Mouse (Mus musculus) hindbrain, embryonic 12.5 days (tissue): ENCODE data around the gene Srsf9. TPM values are rescaled to one million over a fixed set of nuclear protein-coding genes. Genes with fewer than 3 reads are reported as not detected.

Experiments
- ATAC-seq: fragments of 200-750 bp; cut with Nextera tagmentation; 2 replicates; pipeline ENCODE4 v1.8.0; 2017; ENCODE audit warnings: moderate TSS enrichment; ENCODE audit not compliant: low FRiP score
- H3K27ac ChIP-seq: fragments of 300-500 bp; sonication (generic); 2 replicates; pipeline ENCODE4 v1.5.1; 2016; ENCODE audit warnings: mild to moderate bottlenecking
- H3K27me3 ChIP-seq: fragments of 300-500 bp; sonication (generic); 2 replicates; pipeline ENCODE4 v1.6.1; 2016; ENCODE audit warnings: mild to moderate bottlenecking
- H3K36me3 ChIP-seq: fragments of 300-500 bp; sonication (generic); 2 replicates; pipeline ENCODE4 v1.6.1; 2016; ENCODE audit warnings: mild to moderate bottlenecking
- H3K4me1 ChIP-seq: fragments of 300-500 bp; sonication (generic); 2 replicates; pipeline ENCODE4 v1.6.1; 2016
- H3K4me2 ChIP-seq: fragments of 300-500 bp; sonication (generic); replicated peaks from 2 replicates; pipeline ENCODE4 v1.6.1; 2016; ENCODE audit warnings: mild to moderate bottlenecking
- H3K4me3 ChIP-seq: fragments of 300-500 bp; sonication (generic); 2 replicates; pipeline ENCODE4 v1.5.1; 2016; ENCODE audit warnings: mild to moderate bottlenecking
- H3K9ac ChIP-seq: fragments of 300-500 bp; sonication (generic); 2 replicates; pipeline ENCODE4 v1.6.1; 2016; ENCODE audit warnings: mild to moderate bottlenecking, moderate library complexity
- H3K9me3 ChIP-seq: fragments of 300-500 bp; sonication (generic); replicated peaks from 2 replicates; pipeline ENCODE4 v1.6.1; 2016; ENCODE audit warnings: mild to moderate bottlenecking
- WGBS: fragments of 180-500 bp; shearing (Covaris S2); methylation state at CpG from one replicate; pipeline ENCODE4 v1.1.7; 2016; 5-methylcytosine and 5-hydroxymethylcytosine counted together
- polyA plus RNA-seq: library from polyadenylated mRNA; unstranded; fragments of >200 nt; fragmentation: Nextera tagmentation; extraction: Ambion mirVana; gene quantifications from 2 replicates; pipeline ENCODE4 v1.2.1, GENCODE M21; 2016

Gene Srsf9
- polyA plus RNA-seq, 1 experiment from 2014 or later = 309 TPM

DNA sequence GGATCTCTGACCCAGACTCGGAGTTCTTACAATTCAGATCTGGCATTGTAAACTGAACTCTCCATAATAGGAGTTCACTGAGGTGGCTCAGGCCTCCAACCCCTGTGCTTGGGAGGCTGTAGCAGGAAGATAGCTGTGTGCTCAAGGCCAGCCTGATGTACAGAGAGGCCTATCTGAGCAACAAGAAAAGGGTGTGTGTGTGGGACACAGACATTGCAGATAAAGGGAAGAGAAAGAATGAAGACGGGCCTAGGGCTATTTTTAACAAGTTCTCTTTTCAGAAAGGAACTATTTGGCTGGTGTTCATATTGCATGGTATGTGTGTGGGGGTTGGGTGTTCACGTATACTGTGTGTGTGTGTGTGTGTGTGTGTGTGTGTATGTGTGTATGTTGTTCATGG lies 6.6 kb downstream of the Srsf9 start:
- ATAC-seq = no peak

DNA sequence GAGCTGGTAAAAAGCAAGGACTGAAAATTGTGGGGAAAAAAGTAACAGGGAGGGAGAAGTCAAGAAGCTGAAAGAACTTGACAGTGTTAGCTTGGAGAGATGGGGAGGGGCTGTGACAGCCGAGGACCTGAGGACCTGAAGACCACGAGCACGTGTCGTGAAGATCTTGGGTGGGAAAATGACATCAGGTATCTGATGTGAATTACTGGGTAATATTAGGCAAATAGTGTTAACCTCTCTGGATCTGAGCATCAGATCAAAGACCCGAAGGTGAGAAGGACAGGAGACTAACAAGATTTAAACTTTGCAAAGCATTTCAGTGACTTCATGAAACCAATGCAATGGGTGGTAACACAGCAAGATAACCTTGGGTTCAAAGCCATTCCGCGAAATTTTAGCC lies 13.0 kb downstream of the Srsf9 start:
- H3K4me2 ChIP-seq = peak overlapping the region; percentile 76
- 37% methylated on average over 7 of the region's 7 CpGs for WGBS
- no peaks in the 10 kb centered on the region for H3K27me3 ChIP-seq
- H3K27ac ChIP-seq = no peak overlapping the region
- no peak overlapping the region; the same call in 1 of the 2 replicates for H3K9ac ChIP-seq
- peaks cover 48% of the 10 kb centered on the region for H3K36me3 ChIP-seq
- no peak for ATAC-seq
- peak overlapping the region; percentile 87; the same call in 1 of the 2 replicates for H3K4me3 ChIP-seq
- peaks cover 16% of the 10 kb centered on the region for H3K4me1 ChIP-seq
- H3K9me3 ChIP-seq = no peaks in the 10 kb centered on the region

More for the DNA sequence above, 6.6 kb downstream of the Srsf9 start:
- H3K36me3 ChIP-seq = peaks cover 76% of the 10 kb centered on the region
- no peak overlapping the region for H3K27ac ChIP-seq
- H3K27me3 ChIP-seq = no peaks in the 10 kb centered on the region
- H3K4me1 ChIP-seq = peaks cover 17% of the 10 kb centered on the region
- H3K4me3 ChIP-seq = no peak overlapping the region
- no peaks in the 10 kb centered on the region for H3K9me3 ChIP-seq
- H3K4me2 ChIP-seq = no peak overlapping the region
- no peak overlapping the region for H3K9ac ChIP-seq
- WGBS = 85% methylated on average over 3 of the region's 3 CpGs

DNA sequence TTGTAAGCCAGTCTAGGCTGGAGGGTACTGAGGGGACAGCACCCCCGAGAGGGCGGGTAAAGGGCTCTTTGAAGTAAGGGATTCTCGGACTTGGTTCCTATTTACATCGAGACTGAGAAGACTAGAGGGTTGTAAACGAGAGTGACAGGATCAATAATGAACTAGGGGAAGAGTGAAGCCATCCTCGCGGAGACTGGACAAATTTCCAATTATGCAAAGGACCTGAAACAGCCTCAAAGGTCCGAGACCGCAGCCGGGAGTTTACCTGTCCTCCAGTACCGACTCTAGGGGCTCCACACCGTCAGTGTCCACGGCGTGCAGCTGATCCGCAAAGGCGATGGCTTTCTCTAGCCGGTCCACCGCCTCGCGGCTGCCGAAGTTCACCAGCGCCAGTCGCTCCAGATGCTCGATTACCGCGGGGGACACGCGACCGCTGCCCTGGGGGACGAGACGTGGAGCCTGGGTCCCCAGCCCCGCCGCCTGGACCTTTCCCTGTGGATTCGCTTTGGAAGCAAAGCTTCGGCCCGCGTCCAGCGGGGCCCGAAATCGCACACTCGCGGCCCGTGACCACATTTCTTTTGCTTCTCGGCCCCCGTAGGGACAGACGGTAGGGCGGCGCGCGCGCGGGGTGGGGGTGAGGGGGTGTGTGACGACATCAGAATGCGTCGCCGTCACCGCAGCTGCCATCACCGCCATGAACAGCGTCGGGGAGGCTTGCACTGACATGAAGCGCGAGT lies 13.8 kb downstream of the Srsf9 start, which contains the start of the genes Gatc and Triap1:
Gene Gatc, minus strand, starts transcription at position 602 of the 737 bp plus-strand sequence.
Gene Triap1, plus strand, starts transcription at position 649 of the 737 bp plus-strand sequence.
- H3K9me3 ChIP-seq = no peaks in the 10 kb centered on the region
- peaks cover 16% of the 10 kb centered on the region for H3K4me1 ChIP-seq
- peak; percentile 90 for ATAC-seq
- peaks cover 48% of the 10 kb centered on the region for H3K36me3 ChIP-seq
- peak within 1 kb of the TSS; percentile 87 for H3K4me3 ChIP-seq
- H3K4me2 ChIP-seq = peak within 1 kb of the TSS; percentile 76
- peak within 1 kb of the TSS; percentile 87 for H3K27ac ChIP-seq
- WGBS = under 1% methylated on average over 62 of the region's 62 CpGs
- peak within 1 kb of the TSS; percentile 88 for H3K9ac ChIP-seq
- H3K27me3 ChIP-seq = no peaks in the 10 kb centered on the region

DNA sequence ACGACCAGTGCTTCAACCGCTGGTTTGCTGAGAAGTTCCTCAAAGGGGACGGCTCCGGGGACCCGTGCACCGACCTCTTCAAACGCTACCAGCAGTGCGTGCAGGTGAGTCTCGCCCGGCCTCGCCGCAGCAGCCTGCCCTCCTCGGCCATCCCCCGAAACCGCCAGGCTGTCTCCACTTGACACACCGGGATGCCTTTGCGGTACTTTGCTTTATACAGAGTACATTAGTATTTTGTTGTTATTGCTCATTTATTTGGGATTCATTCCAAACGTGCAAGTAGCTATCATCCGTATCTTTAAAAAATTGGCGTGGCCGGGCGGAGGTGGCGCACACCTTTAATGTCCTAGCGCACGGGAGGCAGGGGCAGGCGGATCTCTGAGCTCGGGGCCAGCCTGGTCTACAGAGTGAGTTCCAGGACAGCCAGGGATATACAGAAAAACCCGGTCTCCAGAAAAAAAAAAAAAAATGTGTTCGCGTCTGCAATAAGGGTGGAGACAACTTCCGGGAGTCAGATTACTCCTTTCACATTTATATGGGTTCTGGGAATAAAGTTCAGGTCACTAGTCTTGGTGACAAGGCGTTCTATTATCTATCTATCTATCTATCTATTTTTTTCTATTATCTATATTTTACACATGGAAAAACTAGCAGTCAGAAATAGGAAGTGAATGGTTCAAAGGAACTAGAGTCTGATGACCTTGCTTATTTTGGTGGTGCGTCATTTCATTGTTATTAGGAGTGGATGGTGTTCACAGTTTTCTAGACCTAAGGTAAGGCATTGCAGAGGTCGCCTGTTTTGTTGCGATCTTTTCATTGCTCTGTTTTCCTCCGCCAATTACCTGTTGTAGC lies 14.6 kb downstream of the Srsf9 start:
- 13% methylated on average over 36 of the region's 36 CpGs for WGBS
- Histone ChIP-seq H3K27ac (peak overlapping the region; percentile 87; the same call in 1 of the 2 replicates), H3K4me2 (peak overlapping the region; percentile 76), H3K9me3 (no peaks in the 10 kb centered on the region), H3K9ac (peak overlapping the region; percentile 88), H3K4me1 (peaks cover 21% of the 10 kb centered on the region), H3K27me3 (no peaks in the 10 kb centered on the region), H3K4me3 (peak overlapping the region; percentile 87), H3K36me3 (peaks cover 46% of the 10 kb centered on the region)
- no peak for ATAC-seq

DNA sequence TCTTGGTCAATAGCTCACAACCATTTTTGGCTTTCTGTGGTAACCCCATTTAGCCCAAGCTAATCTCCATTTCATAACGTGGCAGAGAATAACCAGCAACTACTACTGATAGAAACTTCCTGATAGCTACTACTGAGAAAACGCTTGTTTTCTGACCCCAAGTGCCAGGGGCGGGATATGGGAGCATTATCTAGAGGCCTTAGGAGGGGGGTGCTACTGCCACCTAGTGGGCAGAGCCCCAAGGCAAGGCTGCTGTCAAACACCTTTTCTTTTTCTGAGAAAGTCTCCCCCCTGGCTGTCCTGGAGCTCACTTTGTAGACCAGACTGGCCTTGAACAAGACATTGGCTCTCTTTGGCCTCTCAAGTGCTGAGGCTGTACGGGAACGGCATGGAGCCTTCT lies 20.6 kb downstream of the Srsf9 start:
- H3K27ac ChIP-seq = no peak overlapping the region
- H3K9ac ChIP-seq = 0 out of 2 replicates have a peak overlapping the region, but pooled peaks have one; percentile 8
- H3K4me1 ChIP-seq = peaks cover 20% of the 10 kb centered on the region
- WGBS = 7% methylated on average over 5 of the region's 5 CpGs
- peak overlapping the region; percentile 82 for H3K4me2 ChIP-seq
- 0 out of 2 replicates have a peak, but pooled peaks have one; percentile 41 for ATAC-seq
- peaks cover 37% of the 10 kb centered on the region for H3K36me3 ChIP-seq
- no peaks in the 10 kb centered on the region for H3K27me3 ChIP-seq
- peak overlapping the region; percentile 86 for H3K4me3 ChIP-seq
- no peaks in the 10 kb centered on the region for H3K9me3 ChIP-seq

DNA sequence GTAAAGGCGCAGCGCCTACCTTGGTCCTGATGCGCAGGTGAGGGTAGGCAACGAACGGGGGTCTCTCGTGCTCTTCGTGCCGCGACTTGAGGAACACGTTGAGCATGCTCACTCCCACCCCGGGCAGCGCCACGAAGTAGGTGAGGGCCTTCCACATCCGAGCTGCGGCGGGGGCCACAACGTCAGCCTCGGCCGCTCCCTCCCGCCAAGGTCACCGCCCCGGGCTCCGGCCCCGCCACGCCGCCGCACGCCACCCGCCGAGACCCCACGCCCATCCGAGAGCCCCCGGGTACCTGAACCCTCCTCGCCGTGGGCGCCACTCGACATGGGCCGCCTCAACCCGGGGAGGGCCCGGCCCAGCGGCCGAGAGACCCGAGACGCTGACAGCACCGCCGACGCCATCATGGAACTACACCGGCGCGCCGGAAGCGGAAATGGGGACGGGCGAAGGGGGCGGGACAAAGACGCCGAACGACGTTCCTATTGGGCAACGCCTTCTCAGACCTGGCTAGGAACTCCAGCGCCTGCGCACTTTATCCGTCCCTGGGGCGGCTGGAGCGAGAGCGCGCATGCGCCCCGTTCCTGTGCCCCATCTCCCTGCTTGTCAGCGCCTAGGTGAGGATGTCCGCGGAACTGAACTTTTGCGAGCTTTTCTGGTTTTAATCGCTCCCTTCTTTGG lies 21.7 kb downstream of the Srsf9 start, which contains the start of gene Cox6a1:
Gene Cox6a1, minus strand, starts transcription at position 436 of the 679 bp plus-strand sequence.
- WGBS = under 1% methylated on average over 68 of the region's 74 CpGs
- Histone ChIP-seq H3K4me2 (peak within 1 kb of the TSS; percentile 82), H3K4me1 (peaks cover 20% of the 10 kb centered on the region), H3K9me3 (no peaks in the 10 kb centered on the region), H3K27me3 (no peaks in the 10 kb centered on the region), H3K4me3 (peak within 1 kb of the TSS; percentile 86), H3K27ac (peak within 1 kb of the TSS; percentile 89), H3K9ac (peak within 1 kb of the TSS; percentile 84), H3K36me3 (peaks cover 27% of the 10 kb centered on the region)
- ATAC-seq = peak; percentile 90

DNA sequence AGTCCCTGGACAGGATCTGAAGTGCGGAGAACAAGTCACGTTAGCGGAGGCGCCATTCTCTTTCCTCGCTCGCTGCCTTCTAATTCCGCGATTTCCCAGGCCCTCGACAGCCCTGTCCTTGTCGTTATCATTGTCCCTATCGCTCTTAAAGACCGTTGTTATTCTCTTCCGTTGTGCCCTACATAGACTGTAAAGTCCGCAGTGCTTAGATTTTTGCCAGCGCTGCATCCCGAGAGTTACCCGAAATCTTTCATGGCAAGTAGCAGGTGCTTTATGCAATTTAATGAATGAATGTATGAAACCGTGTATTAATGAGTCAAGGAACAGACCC lies 22.2 kb downstream of the Srsf9 start:
- Histone ChIP-seq H3K4me2 (peak overlapping the region; percentile 82), H3K36me3 (peaks cover 22% of the 10 kb centered on the region), H3K27ac (peak overlapping the region; percentile 89), H3K4me3 (peak overlapping the region; percentile 86), H3K4me1 (peaks cover 20% of the 10 kb centered on the region), H3K9me3 (no peaks in the 10 kb centered on the region), H3K9ac (peak overlapping the region; percentile 84), H3K27me3 (no peaks in the 10 kb centered on the region)
- ATAC-seq = peak; percentile 46; the same call in 1 of the 2 replicates
- 1% methylated on average over 18 of the region's 18 CpGs for WGBS

DNA sequence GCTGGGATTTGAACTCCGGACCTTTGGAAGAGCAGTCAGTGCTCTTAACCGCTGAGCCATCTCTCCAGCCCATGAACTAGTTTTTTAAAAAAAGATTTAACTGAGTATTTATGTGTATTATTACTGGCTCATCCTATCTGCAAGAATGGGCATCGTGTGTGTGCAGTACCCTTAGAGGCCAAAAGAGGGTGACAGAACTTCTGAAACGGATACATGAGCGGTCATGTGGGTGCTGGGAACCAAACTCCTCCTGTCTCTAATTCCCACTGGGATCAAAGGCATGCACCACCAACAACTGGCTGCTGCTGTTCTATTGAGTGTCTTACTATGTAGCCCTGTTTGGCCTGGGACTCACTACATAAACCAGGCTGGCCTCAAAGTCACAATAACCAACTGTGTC lies 24.4 kb downstream of the Srsf9 start:
- Histone ChIP-seq H3K4me3 (no peak overlapping the region), H3K36me3 (peaks cover 2% of the 10 kb centered on the region), H3K4me1 (peaks cover 16% of the 10 kb centered on the region), H3K9me3 (no peaks in the 10 kb centered on the region), H3K27ac (no peak overlapping the region), H3K9ac (no peak overlapping the region), H3K4me2 (no peak overlapping the region), H3K27me3 (no peaks in the 10 kb centered on the region)
- WGBS = 78% methylated on average over 5 of the region's 5 CpGs
- ATAC-seq = no peak

DNA sequence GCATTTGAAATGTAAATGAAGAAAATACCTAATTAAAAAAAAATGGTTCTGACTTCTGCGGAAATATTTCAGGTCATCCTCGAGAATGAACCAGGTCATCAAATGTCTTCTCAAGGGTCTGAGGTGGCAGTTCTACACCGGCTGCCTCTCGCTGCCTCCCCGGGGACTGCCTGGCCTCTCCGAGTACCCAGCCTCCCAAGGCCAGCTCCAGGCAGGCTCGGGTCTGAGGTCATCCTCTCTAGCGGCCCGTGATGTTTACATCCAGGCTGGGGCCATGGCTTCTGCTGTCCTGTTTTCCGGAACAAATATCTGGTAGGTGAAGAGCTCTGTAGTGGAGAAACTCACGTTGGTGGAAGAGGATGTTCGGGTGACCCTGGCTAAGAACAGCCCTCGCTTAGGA lies 28.1 kb downstream of the Srsf9 start:
- Histone ChIP-seq H3K4me2 (no peak overlapping the region), H3K27me3 (no peaks in the 10 kb centered on the region), H3K9me3 (no peaks in the 10 kb centered on the region), H3K4me1 (0 out of 2 replicates have a peak, but pooled peaks cover under 1% of the 10 kb centered on the region), H3K4me3 (no peak overlapping the region), H3K36me3 (no peaks in the 10 kb centered on the region), H3K9ac (no peak overlapping the region), H3K27ac (no peak overlapping the region)
- ATAC-seq = no peak
- WGBS = 64% methylated on average over 13 of the region's 13 CpGs

DNA sequence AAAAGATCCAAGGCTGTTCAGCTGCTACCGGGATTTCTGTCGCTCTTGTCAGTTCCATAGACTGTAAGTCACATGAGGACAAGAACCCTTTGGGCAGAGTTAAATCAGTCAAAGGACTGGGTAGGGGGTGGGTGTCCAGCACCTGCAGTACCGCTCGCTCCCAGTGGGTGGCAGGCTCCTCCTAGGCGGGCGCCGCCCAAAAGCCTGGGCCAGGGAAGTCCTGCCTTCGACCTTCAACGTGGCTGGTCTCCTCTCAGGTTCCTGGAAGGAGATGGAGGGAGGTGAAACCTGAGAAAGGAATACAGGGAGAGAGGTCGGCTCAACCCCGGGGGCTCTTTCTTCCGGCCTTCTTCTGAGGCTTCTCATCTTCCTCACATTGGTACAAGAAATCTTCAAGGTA lies 31.9 kb downstream of the Srsf9 start:
- Histone ChIP-seq H3K4me3 (no peak overlapping the region), H3K4me2 (no peak overlapping the region), H3K4me1 (peaks cover 9% of the 10 kb centered on the region; the same call in 1 of the 2 replicates), H3K9ac (no peak overlapping the region), H3K9me3 (no peaks in the 10 kb centered on the region), H3K36me3 (no peaks in the 10 kb centered on the region), H3K27me3 (no peaks in the 10 kb centered on the region), H3K27ac (no peak overlapping the region)
- WGBS = 6% methylated on average over 12 of the region's 12 CpGs
- ATAC-seq = peak; percentile 66

DNA sequence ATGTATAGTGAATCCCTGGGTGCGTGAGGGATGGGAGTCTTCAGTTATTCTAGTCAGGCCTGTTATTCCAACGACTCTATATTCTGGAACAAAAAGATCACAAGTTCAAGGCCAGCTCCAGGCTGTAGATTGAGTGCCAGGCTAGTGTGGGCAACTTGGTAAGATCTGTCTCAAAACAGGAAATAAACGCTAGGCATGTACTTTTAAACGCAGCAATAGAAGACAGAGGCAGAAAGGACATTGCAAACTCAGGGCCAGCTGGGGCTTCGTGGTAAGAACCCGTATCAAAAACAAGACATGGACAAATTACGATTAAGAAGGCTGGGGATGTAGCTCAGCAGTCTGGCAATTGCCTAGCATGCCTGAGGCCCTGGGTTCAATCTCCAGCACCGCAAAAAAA lies 32.5 kb downstream of the Srsf9 start:
- Histone ChIP-seq H3K27ac (no peak overlapping the region), H3K27me3 (no peaks in the 10 kb centered on the region), H3K9me3 (no peaks in the 10 kb centered on the region), H3K4me3 (no peak overlapping the region), H3K36me3 (no peaks in the 10 kb centered on the region), H3K4me1 (peaks cover 9% of the 10 kb centered on the region; the same call in 1 of the 2 replicates), H3K4me2 (no peak overlapping the region), H3K9ac (no peak overlapping the region)
- no peak for ATAC-seq
- WGBS = 86% methylated on average over 8 of the region's 8 CpGs
